Mouse (Mus musculus): ENCODE results near the gene Abca7. TPM values are rescaled to one million over a fixed set of nuclear protein-coding genes. Genes with fewer than 3 reads are reported as not detected.
A peak's percentile ranks its signal among the peaks of the same experiment; 100 is the strongest.

Abca7 gene
- polyA plus RNA-seq, 1 experiment from 2014 or later: 3.4 TPM

DNA sequence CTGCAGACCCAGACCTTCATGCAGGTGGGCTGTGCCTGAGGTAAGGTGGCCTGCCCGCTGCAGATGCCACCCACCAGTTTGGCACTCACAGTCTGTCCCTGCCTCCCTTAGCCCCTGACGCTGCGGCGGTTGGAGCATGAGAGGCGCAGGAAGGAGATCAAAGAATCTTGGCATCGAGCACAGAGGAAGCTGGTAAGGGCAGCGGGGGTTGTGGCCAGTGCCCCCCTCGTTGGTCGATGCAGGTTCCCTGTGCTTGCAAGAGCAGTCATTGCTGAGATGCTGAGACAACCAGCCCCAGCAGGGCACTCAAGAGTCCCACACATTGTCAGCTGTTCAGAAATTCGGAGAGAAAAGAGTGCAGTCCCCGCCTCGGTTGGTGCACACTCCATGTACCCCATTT, 25.9 kb downstream of the Abca7 start:
- no peak overlapping the region for H3K4me2 ChIP-seq (ENCODE audit: low read depth, low read length)
- H3K4me3 ChIP-seq (ENCODE audit: low read length): no peak overlapping the region
- no peaks in the 10 kb centered on the region for H3K27me3 ChIP-seq (replicated peaks; ENCODE audit: control insufficient read depth, insufficient read depth, low read length)
- no peaks in the 10 kb centered on the region for H3K36me3 ChIP-seq (ENCODE audit: control insufficient read depth, insufficient read depth, low read length)
- no peaks in the 10 kb centered on the region for H3K9me3 ChIP-seq (ENCODE audit: control insufficient read depth, low read length)
- WGBS: 94% methylated on average over 12 of the region's 12 CpGs
- no peak for ATAC-seq
- no peak overlapping the region for H3K27ac ChIP-seq (ENCODE audit: low read length)
- H3K4me1 ChIP-seq (ENCODE audit: control insufficient read depth, insufficient read depth, low read length): peaks cover 22% of the 10 kb centered on the region
- H3K9ac ChIP-seq (ENCODE audit: low read depth, low read length): no peak overlapping the region

DNA sequence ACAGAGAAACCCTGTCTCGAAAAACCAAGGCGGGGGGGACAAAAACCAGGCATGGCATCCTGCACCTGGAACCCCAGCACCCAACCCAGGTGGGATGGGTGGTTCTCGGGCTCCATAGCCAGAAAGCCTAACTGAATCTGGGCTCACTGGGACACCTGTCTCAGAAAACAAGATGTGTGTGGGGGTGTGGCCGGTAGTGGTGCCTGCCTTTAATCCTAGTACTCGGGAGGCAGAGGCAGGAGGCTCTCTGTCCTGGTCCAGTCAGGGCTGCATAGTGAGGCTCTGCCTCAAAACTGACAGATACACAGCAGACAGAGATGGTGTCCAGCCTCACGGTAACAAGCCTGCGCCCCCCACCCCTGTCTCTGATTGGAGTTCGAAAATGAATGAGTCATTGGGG, 26.5 kb downstream of the Abca7 start:
- no peak overlapping the region for H3K4me2 ChIP-seq (ENCODE audit: low read depth, low read length)
- H3K9ac ChIP-seq (ENCODE audit: low read depth, low read length): no peak overlapping the region
- no peak overlapping the region for H3K27ac ChIP-seq (ENCODE audit: low read length)
- H3K4me3 ChIP-seq (ENCODE audit: low read length): no peak overlapping the region
- ATAC-seq: no peak
- no peaks in the 10 kb centered on the region for H3K36me3 ChIP-seq (ENCODE audit: control insufficient read depth, insufficient read depth, low read length)
- H3K4me1 ChIP-seq (ENCODE audit: control insufficient read depth, insufficient read depth, low read length): peaks cover 26% of the 10 kb centered on the region
- WGBS: 97% methylated on average over 8 of the region's 8 CpGs
- H3K27me3 ChIP-seq (replicated peaks; ENCODE audit: control insufficient read depth, insufficient read depth, low read length): no peaks in the 10 kb centered on the region
- no peaks in the 10 kb centered on the region for H3K9me3 ChIP-seq (ENCODE audit: control insufficient read depth, low read length)

DNA sequence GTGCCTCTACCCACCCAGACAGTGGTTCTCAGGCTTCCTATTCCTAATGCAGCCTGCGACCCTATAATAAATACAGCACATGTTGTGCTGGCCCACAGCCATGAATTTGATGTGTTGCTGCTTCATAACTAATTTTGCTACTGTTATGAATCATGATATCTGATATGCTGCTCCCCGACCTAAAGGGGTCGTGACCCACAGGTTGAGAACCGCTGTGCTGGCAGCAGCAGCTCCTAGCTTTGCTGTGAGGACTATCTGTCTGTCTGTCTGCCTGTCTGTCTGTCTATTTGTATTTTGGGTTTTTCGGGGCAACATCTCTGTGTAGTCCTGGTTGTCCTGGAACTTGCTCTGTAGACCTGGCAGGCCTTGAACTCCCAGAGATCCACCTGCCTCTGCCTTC, 27.5 kb downstream of the Abca7 start:
- 75% methylated on average over 5 of the region's 5 CpGs for WGBS
- Histone ChIP-seq H3K27ac (ENCODE audit: low read length) (no peak overlapping the region), H3K4me3 (ENCODE audit: low read length) (no peak overlapping the region), H3K4me2 (ENCODE audit: low read depth, low read length) (no peak overlapping the region), H3K27me3 (replicated peaks; ENCODE audit: control insufficient read depth, insufficient read depth, low read length) (no peaks in the 10 kb centered on the region), H3K9ac (ENCODE audit: low read depth, low read length) (no peak overlapping the region), H3K36me3 (ENCODE audit: control insufficient read depth, insufficient read depth, low read length) (no peaks in the 10 kb centered on the region), H3K4me1 (ENCODE audit: control insufficient read depth, insufficient read depth, low read length) (peaks cover 27% of the 10 kb centered on the region), H3K9me3 (ENCODE audit: control insufficient read depth, low read length) (no peaks in the 10 kb centered on the region)
- no peak for ATAC-seq

DNA sequence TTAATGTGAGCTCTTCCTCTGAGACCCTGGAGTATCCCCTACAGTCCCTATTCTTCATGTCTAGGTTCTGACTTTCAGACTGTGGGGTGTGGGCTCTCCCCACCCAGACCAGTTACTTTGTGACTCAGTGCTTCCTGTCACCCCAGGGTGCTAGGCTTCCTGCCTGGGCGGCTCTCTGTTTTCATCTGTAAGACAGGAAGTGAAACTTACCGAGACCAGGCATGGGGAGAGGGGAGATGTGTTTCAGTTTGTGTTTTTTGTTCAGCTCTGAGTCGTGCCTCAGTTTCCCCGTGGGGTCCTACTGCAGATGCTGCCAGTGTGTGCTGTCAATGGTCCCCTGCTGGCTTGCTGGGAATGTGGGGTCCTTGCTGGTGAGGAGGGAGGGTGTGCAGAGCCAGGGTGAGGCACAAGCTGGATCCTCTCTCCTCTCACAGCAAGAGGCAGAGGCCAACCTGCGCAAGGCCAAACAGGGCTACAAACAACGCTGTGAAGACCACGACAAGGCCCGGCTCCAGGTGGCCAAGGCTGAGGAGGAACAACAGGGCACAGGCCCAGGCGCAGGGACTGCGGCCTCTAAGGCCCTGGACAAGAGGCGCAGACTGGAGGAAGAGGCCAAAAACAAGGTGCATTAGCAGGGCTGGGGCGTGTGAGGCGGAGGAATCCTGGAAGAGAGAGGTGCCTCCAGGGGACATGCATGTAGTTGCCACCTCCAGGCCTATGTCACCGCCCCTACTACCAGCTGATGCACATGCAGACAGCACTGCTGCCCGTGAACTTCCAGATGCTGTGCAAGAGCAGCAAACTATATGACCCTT, 28.1 kb downstream of the Abca7 start:
- WGBS: 78% methylated on average over 15 of the region's 15 CpGs
- Histone ChIP-seq H3K9ac (ENCODE audit: low read depth, low read length) (no peak overlapping the region), H3K4me2 (ENCODE audit: low read depth, low read length) (no peak overlapping the region)

DNA sequence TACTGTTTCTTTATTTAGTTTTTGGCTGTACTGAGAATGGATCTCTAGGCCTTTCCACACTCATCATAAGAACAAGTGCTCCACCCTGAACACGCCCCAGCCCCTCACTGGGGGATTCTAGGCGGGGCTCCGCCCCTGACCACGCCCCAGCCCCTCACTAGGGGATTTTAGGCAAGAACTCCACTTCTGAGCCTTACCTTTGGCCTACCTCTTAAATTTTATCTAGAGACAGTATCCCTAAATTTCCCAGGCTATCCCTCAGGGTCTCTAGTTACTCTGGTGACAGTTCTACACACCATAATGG, 28.7 kb downstream of the Abca7 start:
- peaks cover 17% of the 10 kb centered on the region for H3K4me1 ChIP-seq (ENCODE audit: control insufficient read depth, insufficient read depth, low read length)
- WGBS: 59% methylated on average over 4 of the region's 4 CpGs
- no peak overlapping the region for H3K4me2 ChIP-seq (ENCODE audit: low read depth, low read length)
- no peak overlapping the region for H3K27ac ChIP-seq (ENCODE audit: low read length)
- ATAC-seq: no peak
- no peak overlapping the region for H3K9ac ChIP-seq (ENCODE audit: low read depth, low read length)
- H3K27me3 ChIP-seq (replicated peaks; ENCODE audit: control insufficient read depth, insufficient read depth, low read length): no peaks in the 10 kb centered on the region
- no peaks in the 10 kb centered on the region for H3K9me3 ChIP-seq (ENCODE audit: control insufficient read depth, low read length)
- no peak overlapping the region for H3K4me3 ChIP-seq (ENCODE audit: low read length)
- H3K36me3 ChIP-seq (ENCODE audit: control insufficient read depth, insufficient read depth, low read length): no peaks in the 10 kb centered on the region

More for the DNA sequence above, 28.1 kb downstream of the Abca7 start:
- Histone ChIP-seq H3K4me1 (ENCODE audit: control insufficient read depth, insufficient read depth, low read length) (peaks cover 20% of the 10 kb centered on the region), H3K36me3 (ENCODE audit: control insufficient read depth, insufficient read depth, low read length) (no peaks in the 10 kb centered on the region), H3K9me3 (ENCODE audit: control insufficient read depth, low read length) (no peaks in the 10 kb centered on the region), H3K27ac (ENCODE audit: low read length) (no peak overlapping the region), H3K4me3 (ENCODE audit: low read length) (no peak overlapping the region), H3K27me3 (replicated peaks; ENCODE audit: control insufficient read depth, insufficient read depth, low read length) (no peaks in the 10 kb centered on the region)
- no peak for ATAC-seq

DNA sequence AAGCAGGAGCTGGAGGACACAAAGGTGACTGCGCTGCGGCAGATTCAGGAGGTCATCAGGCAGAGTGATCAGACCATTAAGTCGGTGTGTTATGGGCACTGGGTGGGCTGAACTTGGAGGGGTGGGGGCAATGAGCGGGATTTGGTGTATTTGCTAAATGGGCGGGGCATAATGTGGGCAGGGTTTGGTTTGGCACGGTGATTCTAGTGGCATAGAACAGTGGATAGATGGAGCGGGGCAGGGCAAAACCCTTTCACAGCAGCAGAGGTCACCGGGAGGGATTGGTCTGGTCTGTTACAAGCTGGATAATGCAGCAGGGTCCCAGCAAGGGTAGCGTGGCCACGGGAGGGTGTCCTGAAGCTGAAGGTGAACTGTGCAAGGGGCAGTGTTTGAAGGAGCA, 29.2 kb downstream of the Abca7 start:
- no peak overlapping the region for H3K27ac ChIP-seq (ENCODE audit: low read length)
- no peak overlapping the region for H3K4me3 ChIP-seq (ENCODE audit: low read length)
- no peaks in the 10 kb centered on the region for H3K9me3 ChIP-seq (ENCODE audit: control insufficient read depth, low read length)
- H3K4me2 ChIP-seq (ENCODE audit: low read depth, low read length): no peak overlapping the region
- H3K4me1 ChIP-seq (ENCODE audit: control insufficient read depth, insufficient read depth, low read length): peaks cover 16% of the 10 kb centered on the region
- WGBS: 69% methylated on average over 10 of the region's 10 CpGs
- H3K36me3 ChIP-seq (ENCODE audit: control insufficient read depth, insufficient read depth, low read length): no peaks in the 10 kb centered on the region
- H3K9ac ChIP-seq (ENCODE audit: low read depth, low read length): peak overlapping the region; percentile 17; the same call in 1 of the 2 replicates
- no peaks in the 10 kb centered on the region for H3K27me3 ChIP-seq (replicated peaks; ENCODE audit: control insufficient read depth, insufficient read depth, low read length)
- no peak; the same call in 1 of the 2 replicates for ATAC-seq

DNA sequence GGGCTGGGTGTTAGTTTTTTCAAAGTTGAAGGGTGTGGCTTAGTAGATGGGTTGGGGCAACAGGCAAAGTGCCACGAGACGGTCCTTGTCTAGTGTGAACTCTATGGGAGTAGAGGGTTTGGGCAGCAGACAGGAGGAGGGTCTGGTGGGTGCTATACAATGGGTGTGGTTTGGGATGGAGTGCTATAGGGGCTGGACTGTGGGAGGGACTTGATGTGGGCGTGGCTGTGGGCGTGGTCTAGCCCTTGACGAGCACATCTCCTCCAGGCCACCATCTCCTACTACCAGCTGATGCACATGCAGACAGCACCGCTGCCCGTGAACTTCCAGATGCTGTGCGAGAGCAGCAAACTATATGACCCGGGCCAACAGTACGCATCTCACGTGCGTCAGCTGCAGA, 29.6 kb downstream of the Abca7 start:
- peaks cover 13% of the 10 kb centered on the region for H3K4me1 ChIP-seq (ENCODE audit: control insufficient read depth, insufficient read depth, low read length)
- peak; percentile 26; the same call in 1 of the 2 replicates for ATAC-seq
- WGBS: 57% methylated on average over 12 of the region's 12 CpGs
- H3K9me3 ChIP-seq (ENCODE audit: control insufficient read depth, low read length): no peaks in the 10 kb centered on the region
- no peak overlapping the region for H3K4me3 ChIP-seq (ENCODE audit: low read length)
- H3K9ac ChIP-seq (ENCODE audit: low read depth, low read length): peak overlapping the region; percentile 17; the same call in 1 of the 2 replicates
- H3K4me2 ChIP-seq (ENCODE audit: low read depth, low read length): no peak overlapping the region
- H3K36me3 ChIP-seq (ENCODE audit: control insufficient read depth, insufficient read depth, low read length): no peaks in the 10 kb centered on the region
- no peak overlapping the region for H3K27ac ChIP-seq (ENCODE audit: low read length)
- no peaks in the 10 kb centered on the region for H3K27me3 ChIP-seq (replicated peaks; ENCODE audit: control insufficient read depth, insufficient read depth, low read length)

DNA sequence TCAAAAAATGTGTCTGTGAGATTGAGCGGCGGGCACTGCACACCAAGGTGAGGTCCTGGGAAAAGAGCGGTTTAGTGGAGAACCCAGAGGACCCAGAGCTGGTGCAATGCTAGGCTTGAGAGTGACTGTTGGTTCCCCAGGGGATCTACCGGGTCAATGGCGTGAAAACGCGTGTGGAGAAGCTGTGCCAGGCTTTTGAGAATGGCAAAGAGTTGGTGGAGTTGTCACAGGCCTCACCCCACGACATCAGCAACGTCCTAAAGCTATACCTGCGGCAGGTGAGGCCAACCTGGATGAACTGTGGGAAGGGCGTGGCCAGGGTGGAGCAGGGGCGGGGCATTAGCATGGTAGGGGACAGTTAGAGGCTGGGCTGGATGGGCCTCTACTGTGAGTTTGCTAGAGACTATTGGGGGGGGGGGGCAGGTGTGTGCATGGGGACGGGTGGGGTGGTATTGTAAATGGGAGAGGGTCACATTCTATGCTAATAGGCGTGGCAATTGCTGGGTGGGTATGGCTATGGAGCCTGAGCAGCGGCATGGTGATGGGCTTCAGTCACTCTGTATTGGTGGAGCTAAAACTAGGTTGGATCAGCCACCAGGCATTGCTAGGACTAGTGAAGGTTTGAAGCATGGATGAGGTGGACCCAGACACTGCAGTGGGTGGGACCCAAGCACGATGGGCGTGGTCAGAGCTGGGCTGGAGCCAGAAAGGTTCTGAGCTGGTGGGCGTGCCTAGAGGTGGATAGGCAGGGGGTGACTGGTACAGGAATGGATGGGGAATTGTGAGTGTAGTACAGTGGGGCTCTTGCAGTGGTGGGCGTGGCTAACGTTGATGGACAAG, 31.6 kb downstream of the Abca7 start:
- Histone ChIP-seq H3K36me3 (ENCODE audit: control insufficient read depth, insufficient read depth, low read length) (no peaks in the 10 kb centered on the region), H3K4me2 (ENCODE audit: low read depth, low read length) (no peak overlapping the region), H3K9ac (ENCODE audit: low read depth, low read length) (no peak overlapping the region), H3K27ac (ENCODE audit: low read length) (no peak overlapping the region), H3K4me1 (ENCODE audit: control insufficient read depth, insufficient read depth, low read length) (peaks cover 17% of the 10 kb centered on the region), H3K27me3 (replicated peaks; ENCODE audit: control insufficient read depth, insufficient read depth, low read length) (no peaks in the 10 kb centered on the region), H3K9me3 (ENCODE audit: control insufficient read depth, low read length) (no peaks in the 10 kb centered on the region), H3K4me3 (ENCODE audit: low read length) (no peak overlapping the region)
- ATAC-seq: peak; percentile 58
- 62% methylated on average over 20 of the region's 20 CpGs for WGBS

DNA sequence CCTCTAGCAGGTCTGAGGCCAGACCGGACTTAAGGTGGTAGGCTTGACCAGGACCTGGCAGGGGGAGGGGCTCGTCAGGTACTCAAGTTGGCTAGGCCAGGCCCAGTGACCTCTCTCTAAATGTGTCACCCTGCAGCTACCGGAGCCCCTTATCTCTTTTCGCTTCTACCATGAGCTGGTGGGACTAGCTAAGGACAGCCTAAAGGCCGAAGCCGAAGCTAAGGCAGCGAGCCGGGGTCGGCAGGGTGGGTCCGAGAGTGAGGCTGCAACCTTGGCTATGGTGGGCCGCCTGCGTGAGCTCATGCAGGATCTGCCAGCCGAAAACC, 32.2 kb downstream of the Abca7 start:
- H3K27ac ChIP-seq (ENCODE audit: low read length): no peak overlapping the region
- ATAC-seq: no peak
- no peak overlapping the region for H3K4me2 ChIP-seq (ENCODE audit: low read depth, low read length)
- H3K9ac ChIP-seq (ENCODE audit: low read depth, low read length): no peak overlapping the region
- H3K4me3 ChIP-seq (ENCODE audit: low read length): no peak overlapping the region
- H3K27me3 ChIP-seq (replicated peaks; ENCODE audit: control insufficient read depth, insufficient read depth, low read length): no peaks in the 10 kb centered on the region
- no peaks in the 10 kb centered on the region for H3K36me3 ChIP-seq (ENCODE audit: control insufficient read depth, insufficient read depth, low read length)
- peaks cover 22% of the 10 kb centered on the region for H3K4me1 ChIP-seq (ENCODE audit: control insufficient read depth, insufficient read depth, low read length)
- no peaks in the 10 kb centered on the region for H3K9me3 ChIP-seq (ENCODE audit: control insufficient read depth, low read length)
- WGBS: 93% methylated on average over 13 of the region's 13 CpGs

All from intestine, embryonic 16.5 days (tissue).